Mouse (Mus musculus): ENCODE data around the gene Lcp1. TPM values are rescaled to one million over a fixed set of nuclear protein-coding genes. Genes with fewer than 3 reads are reported as not detected.

Lcp1 gene
- total RNA-seq, 4 experiments from 2014 or later, result 6.6 to 15.3 (median 9.3) TPM

GRCm38 (mm10) chr14:75176425-75177045 is 45.6 kb downstream of the Lcp1 start:
- no peak for DNase-seq (ENCODE audit: low spot score in 2 of 2)

- DNase-seq (ENCODE audit: low spot score in 2 of 2), result no peak
These were observed 46.5 kb downstream of the Lcp1 start for GRCm38 (mm10) chr14:75177400-75177799.

- no peak for DNase-seq (ENCODE audit: low spot score in 2 of 2)
These were observed 47.5 kb downstream of the Lcp1 start for GRCm38 (mm10) chr14:75178384-75178793.

- no peak for DNase-seq (ENCODE audit: low spot score in 2 of 2)
These were observed 47.9 kb downstream of the Lcp1 start for GRCm38 (mm10) chr14:75178801-75179211.

- peak in 1 of 2 experiments; percentile 35 for DNase-seq (ENCODE audit: low spot score in 2 of 2)
These were observed 48.5 kb downstream of the Lcp1 start for GRCm38 (mm10) chr14:75179255-75179963.

GRCm38 (mm10) chr14:75180551-75180978 is 49.7 kb downstream of the Lcp1 start:
- no peak for DNase-seq (ENCODE audit: low spot score in 2 of 2)

- no peak for DNase-seq (ENCODE audit: low spot score in 2 of 2)
These were observed 50.4 kb downstream of the Lcp1 start for GRCm38 (mm10) chr14:75181062-75181935.

GRCm38 (mm10) chr14:75182378-75182777 is 51.5 kb downstream of the Lcp1 start:
- DNase-seq (ENCODE audit: low spot score in 2 of 2), result no peak

- DNase-seq (ENCODE audit: low spot score in 2 of 2), result no peak
These were observed 51.9 kb downstream of the Lcp1 start for GRCm38 (mm10) chr14:75182831-75183230.

- DNase-seq (ENCODE audit: low spot score in 2 of 2), result no peak
These were observed 53.3 kb downstream of the Lcp1 start for GRCm38 (mm10) chr14:75184069-75184790.

GRCm38 (mm10) chr14:75185796-75186594 is 55.1 kb downstream of the Lcp1 start:
- no peak for DNase-seq (ENCODE audit: low spot score in 2 of 2)

- DNase-seq (ENCODE audit: low spot score in 2 of 2), result no peak
These were observed 56.0 kb downstream of the Lcp1 start for GRCm38 (mm10) chr14:75186858-75187415.

GRCm38 (mm10) chr14:75188521-75188920 is 57.6 kb downstream of the Lcp1 start:
- DNase-seq (ENCODE audit: low spot score in 2 of 2), result no peak

- no peak for DNase-seq (ENCODE audit: low spot score in 2 of 2)
These were observed 58.1 kb downstream of the Lcp1 start for GRCm38 (mm10) chr14:75189031-75189430.

GRCm38 (mm10) chr14:75190683-75191082 is 59.8 kb downstream of the Lcp1 start:
- no peak for DNase-seq (ENCODE audit: low spot score in 2 of 2)

- DNase-seq (ENCODE audit: low spot score in 2 of 2), result no peak
These were observed 61.5 kb downstream of the Lcp1 start for GRCm38 (mm10) chr14:75192427-75192826.

GRCm38 (mm10) chr14:75192858-75193257 is 62.0 kb downstream of the Lcp1 start:
- no peak for DNase-seq (ENCODE audit: low spot score in 2 of 2)

GRCm38 (mm10) chr14:75195530-75195929 is 64.6 kb downstream of the Lcp1 start:
- no peak for DNase-seq (ENCODE audit: low spot score in 2 of 2)

GRCm38 (mm10) chr14:75197027-75197426 is 66.1 kb downstream of the Lcp1 start:
- DNase-seq (ENCODE audit: low spot score in 2 of 2), result no peak

GRCm38 (mm10) chr14:75197660-75198059 is 66.8 kb downstream of the Lcp1 start:
- DNase-seq (ENCODE audit: low spot score in 2 of 2), result no peak

Measured in left cerebral cortex, adult 8-10 months (tissue).